Mouse (Mus musculus) left cerebral cortex, adult 8-10 months (tissue): ENCODE measurements around the gene Dtx2. TPM values are rescaled to one million over a fixed set of nuclear protein-coding genes. Genes with fewer than 3 reads are reported as not detected.
"Not testable (repeated sequence)": the region's sequence is repeated elsewhere in the genome, so short reads cannot be mapped to it uniquely, and the experiment has no call there.

Experiments used
- DNase-seq, 2 experiments: peaks; one replicate each; pipeline ENCODE4 v3.0.0; 2022; ENCODE audit warnings: low spot score in 2 of 2
- total RNA-seq, 4 experiments: library from RNA; stranded (reverse); gene quantifications; 2 replicates each; pipeline ENCODE4 v1.2.4; 2022

Dtx2 gene
- total RNA-seq, 4 experiments from 2014 or later, result 7.5 to 11.3 (median 9.6) TPM

DNA sequence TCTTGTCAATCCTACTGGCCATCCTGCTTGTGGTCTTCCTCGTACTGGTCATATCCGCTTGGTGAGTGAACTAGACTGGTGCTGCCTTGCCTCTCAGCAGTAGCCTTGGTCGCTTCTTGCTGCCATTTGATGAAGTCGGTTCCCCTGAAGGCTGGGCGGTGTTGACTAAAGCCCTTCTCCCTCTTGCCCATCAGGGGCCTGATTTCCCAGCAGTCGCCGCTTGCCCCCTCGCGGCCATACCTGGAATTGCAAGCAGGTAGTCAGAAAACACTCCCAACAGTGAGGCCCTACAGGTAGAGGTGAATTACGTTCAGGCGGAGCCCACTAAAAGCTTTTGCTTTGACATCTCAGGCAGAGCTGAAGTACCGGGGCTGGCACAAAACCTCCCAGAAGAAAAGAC is 67.0 kb downstream of the Dtx2 start:
- peak; percentile 27 to 68 for DNase-seq

DNA sequence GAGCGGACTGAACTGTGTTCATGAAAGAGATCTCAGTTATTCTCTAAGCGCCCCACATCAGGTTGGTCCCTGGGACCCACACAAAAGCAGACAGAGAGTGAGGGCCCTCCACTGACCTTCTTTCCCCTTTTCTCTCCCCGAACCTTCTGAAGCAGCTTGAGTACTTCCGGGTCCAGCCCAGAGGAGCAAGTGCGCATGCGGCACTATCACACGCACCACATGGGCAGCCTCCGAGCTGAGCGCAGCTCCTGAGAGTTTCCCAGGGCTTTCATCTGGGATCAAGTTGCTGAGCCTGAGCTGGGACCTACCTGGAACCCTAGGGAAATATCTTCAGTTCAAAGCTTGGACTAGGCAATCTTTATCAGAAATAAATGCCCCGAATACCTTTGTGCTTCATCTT is 69.3 kb downstream of the Dtx2 start:
- DNase-seq, result no peak

DNA sequence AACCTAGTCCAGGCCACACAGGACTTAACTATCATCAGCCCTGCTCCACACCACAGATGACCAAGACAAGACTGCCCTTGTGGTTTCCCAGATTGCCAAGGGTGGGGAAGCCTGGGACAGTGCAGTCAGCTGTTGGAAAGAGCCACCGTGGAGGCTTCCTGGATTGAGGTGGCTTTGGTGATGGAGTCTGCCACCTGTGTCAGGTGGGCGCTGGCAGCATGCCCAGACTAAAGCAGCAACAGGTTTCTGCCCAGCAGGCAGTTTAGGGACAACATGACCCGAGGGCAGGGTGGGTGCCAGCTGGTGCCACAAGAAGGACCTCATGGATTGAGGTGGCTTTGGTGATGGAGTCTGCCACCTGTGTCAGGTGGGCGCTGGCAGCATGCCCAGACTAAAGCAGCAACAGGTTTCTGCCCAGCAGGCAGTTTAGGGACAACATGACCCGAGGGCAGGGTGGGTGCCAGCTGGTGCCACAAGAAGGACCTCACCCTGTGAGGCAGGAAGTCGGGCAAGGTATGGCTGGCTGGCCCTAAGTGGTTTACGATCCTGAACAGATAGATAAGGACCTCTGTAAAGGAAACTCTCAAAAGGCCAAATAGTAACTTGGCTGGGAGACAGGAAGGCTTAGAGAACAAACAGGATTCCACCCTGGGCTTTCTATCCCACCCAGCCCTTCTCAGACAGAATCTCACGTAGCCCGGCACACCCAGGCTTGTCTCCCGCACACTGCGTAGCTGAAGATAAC is 72.0 kb downstream of the Dtx2 start:
- not testable (repeated sequence) for DNase-seq

DNA sequence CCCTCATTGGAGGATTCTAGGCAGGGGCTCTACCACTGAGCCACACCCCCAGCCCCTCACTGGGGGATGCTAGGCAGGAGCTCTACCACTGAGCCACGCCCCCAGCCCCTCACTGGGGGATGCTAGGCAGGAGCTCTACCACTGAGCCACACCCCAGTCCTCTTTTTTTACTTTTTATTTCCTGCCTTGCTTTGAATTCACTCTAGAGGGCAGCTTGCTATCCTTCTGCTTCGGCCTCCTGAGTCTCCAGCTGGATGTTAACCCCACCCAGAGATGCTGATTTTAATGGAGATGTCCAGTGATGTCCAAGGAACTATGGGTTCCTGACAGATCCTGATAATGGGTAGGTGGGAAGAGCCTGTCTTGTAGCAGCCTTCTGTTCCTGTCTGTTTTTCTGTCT is 74.8 kb downstream of the Dtx2 start:
- no peak for DNase-seq

DNA sequence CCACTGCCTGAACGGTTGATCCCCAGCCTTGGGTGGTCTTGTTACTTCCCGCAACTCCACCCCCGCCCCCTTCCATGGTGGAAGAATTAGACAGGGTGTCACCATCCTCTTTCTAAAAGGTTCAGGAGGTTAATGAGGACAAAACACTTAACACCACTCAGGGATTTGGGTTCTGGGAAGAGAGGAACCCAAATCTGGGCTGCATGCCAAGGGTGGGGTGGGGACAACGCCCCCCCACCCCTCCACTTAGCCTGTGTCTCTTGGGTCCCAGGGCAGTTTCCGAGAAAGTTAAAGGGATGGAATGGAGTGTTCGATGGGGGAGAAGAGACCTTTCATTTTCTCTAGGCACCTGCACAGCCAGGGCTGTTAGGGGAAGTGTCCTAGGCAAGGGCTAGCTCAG is 78.5 kb downstream of the Dtx2 start:
- DNase-seq, result no peak

DNA sequence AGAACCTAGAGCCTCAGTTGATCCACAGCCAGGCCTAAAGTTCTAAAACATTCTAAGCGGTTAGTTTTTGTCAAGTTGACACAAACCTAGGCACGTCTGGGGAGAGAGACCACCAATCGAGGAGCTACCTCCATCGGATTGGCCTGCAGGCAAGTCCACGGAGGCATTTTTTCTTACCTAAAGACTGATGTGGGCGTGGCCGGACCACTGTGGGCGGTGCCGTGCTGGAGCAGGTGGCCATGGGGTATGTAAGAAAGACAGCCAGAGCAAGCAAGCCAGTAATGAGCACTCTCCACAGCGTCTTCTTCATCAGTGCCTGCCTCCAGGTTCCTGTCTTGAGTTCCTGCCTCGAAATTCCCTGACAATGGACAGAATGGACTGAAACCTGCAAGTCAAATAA is 78.9 kb downstream of the Dtx2 start:
- DNase-seq, result no peak

DNA sequence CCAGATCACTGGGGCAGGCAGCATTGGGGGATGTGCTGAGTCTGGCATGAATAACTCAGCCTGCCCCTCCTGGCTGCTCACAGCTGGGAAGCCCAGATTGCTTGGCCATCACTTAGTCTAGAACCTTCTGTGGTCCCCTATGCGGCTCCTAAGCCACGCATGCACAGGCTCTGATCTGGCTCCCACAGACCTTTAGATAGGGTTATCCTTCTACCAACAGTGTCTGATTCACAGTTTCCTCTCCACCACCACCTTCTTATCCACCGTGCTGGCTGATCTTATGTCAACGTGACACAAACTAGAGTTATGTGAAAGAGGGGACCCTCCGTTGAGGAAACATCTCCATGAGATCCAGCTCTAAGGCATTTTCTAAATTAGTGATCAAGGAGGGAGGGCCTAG is 80.5 kb downstream of the Dtx2 start:
- no peak for DNase-seq

DNA sequence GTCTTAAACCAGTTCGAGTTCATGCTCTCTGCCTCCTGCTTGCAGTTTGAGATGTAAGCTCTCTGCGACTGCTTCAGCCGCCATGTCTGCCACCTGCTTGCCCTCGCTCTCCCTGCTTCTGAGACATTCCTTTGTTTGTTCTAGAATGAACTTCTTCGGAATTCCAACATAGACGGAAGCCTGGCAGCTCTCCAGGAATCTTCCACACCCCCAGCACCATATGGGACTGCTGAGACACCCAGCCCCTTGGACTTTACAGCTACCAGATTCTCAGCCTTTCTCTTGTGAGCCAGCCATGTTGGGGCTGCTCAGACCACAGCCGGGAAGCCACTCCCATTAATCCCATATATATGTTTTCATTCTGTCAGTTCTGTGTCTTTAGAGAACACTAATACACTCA is 81.7 kb downstream of the Dtx2 start:
- DNase-seq, result no peak

DNA sequence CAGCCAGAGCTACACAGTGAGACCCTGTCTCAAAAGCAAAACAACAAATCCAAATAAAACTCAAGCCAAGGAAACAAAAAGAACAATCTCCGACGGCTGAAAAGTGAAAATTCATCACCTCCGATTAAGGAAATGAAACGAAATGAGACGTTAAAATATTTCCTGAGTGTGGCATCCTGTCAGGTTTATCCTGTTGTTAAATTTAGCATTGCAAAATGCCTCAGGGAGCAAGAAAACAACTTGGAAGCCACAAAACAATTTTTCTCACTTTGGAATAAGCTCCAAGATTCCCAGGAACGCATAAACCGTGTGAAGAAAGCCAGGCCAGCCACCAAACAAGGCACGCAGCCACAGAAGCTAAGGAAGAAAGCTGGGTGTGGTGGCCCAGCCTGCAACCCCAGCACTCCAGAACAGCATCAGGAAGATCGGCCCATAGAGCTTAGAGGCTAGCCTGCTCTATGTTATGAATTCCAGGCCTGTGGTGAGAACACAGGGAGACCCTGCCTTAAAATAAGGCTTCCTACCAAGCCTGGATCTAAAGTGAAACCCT is 82.5 kb downstream of the Dtx2 start:
- no peak for DNase-seq

DNA sequence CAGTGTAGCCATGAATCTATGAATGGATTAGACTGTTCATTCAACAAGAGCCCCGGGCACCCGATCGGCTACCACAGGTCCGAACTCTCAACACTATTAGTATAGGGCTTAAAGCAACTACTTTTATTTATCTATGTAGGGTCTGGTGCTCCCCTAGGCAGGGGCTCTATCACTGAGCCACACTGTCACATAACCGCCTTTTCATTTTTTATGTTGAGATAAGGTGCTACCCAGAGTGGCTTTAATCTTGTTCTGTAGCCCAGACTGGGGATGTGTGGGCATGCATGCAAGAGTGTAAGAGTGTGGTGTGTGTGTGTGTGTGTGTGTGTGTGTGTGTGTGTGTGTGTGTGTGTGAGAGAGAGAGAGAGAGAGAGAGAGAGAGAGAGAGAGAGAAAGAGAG is 83.5 kb downstream of the Dtx2 start:
- DNase-seq, result no peak

DNA sequence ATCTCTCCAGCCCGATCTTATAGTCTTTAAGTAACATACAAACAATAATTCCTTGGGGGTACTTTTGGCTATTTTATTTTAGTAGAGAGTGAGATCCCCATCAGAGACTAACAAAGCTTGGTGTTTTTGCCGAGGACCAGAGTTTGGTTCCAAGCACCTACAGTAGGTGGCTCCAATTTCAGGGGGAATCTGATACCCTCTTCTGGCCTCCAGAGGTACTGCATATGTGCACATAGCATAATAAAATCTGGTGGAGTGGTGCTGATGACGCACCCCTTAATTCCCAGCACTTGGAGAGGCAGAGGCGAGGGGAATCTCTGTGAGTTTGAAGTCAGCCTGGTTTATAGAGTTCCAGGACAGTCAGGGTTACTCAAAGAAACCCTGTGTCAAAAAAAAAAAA is 87.7 kb downstream of the Dtx2 start:
- no peak for DNase-seq

Other genes starting within 250 kb of the Dtx2 start
- under 1 TPM in 2 of 4 experiments, not detected in 2; 0.30 to 0.37 TPM for gene Styxl1, start 216.4 kb upstream of the Dtx2 start, total RNA-seq
- gene Mdh2, start 216.3 kb upstream of the Dtx2 start, total RNA-seq, result 100 to 1,000 TPM; 407 to 445 (median 424) TPM
- 10 to 100 TPM; 61.8 to 78.3 (median 68.6) TPM for gene Srrm3, start 187.9 kb upstream of the Dtx2 start, total RNA-seq
- gene Hspb1, start 106.9 kb upstream of the Dtx2 start, total RNA-seq, result 10 to 100 TPM; 10.9 to 20.6 (median 14.7) TPM
- 1,000 to 10,000 TPM; 1,072 to 1,089 (median 1,074) TPM for gene Ywhag, start 60.2 kb upstream of the Dtx2 start, total RNA-seq
- 1 to 10 TPM; 1.3 to 2.8 (median 2.0) TPM for gene Ssc4d, start 20.3 kb upstream of the Dtx2 start, total RNA-seq
- gene Zp3, start 14.7 kb upstream of the Dtx2 start, total RNA-seq, result not detected
- gene Upk3b, start 43.7 kb downstream of the Dtx2 start, total RNA-seq, result not detected
- under 1 TPM in 2 of 4 experiments, not detected in 2; 0.59 to 0.81 TPM for gene Upk3bl, start 59.7 kb downstream of the Dtx2 start, total RNA-seq
- 10 to 100 TPM in 1 of 4 experiments, 1 to 10 TPM in 3; 6.2 to 13.4 (median 8.0) TPM for gene Rasa4, start 89.1 kb downstream of the Dtx2 start, total RNA-seq
- 10 to 100 TPM; 66.2 to 83.2 (median 70.9) TPM for gene Polr2j, start 121.8 kb downstream of the Dtx2 start, total RNA-seq
- 10 to 100 TPM; 11.6 to 14.9 (median 13.4) TPM for gene Lrwd1, start 141.3 kb downstream of the Dtx2 start, total RNA-seq
- 10 to 100 TPM in 2 of 4 experiments, 1 to 10 TPM in 2; 8.5 to 12.2 (median 9.9) TPM for gene Alkbh4, start 141.3 kb downstream of the Dtx2 start, total RNA-seq
- gene Orai2, start 175.9 kb downstream of the Dtx2 start, total RNA-seq, result 10 to 100 TPM; 46.5 to 53.3 (median 49.2) TPM
- 10 to 100 TPM; 25.2 to 36.0 (median 26.9) TPM for gene Prkrip1, start 204.2 kb downstream of the Dtx2 start, total RNA-seq